Mouse (Mus musculus) ES-E14 (cell line): ENCODE data around the gene Ppp1r1b. TPM values are rescaled to one million over a fixed set of nuclear protein-coding genes. Genes with fewer than 3 reads are reported as not detected.

Source experiments
- DNase-seq: peaks from one replicate; pipeline ENCODE4 v3.0.0-alpha.2; 2013; ENCODE audit warnings: low read depth, low spot score
- H3K27ac ChIP-seq: 2 replicates; pipeline ENCODE4 v1.5.1; 2012; ENCODE audit warnings: low read depth, mild to moderate bottlenecking, low read length, moderate library complexity, mixed read lengths; ENCODE audit not compliant: poor library complexity, insufficient read depth, severe bottlenecking
- H3K36me3 ChIP-seq: 2 replicates; pipeline ENCODE4 v1.6.1; 2012; ENCODE audit warnings: mild to moderate bottlenecking, low read length, moderate library complexity, mixed read lengths; ENCODE audit not compliant: control insufficient read depth, poor library complexity, insufficient read depth, severe bottlenecking
- H3K4me1 ChIP-seq, 2 experiments: fragments of 150-350 bp in 1 of 2; sonication (generic) in 1 of 2; 2 replicates each; pipeline ENCODE4 v1.6.1; 2012; ENCODE audit warnings: low read length in 2 of 2, mild to moderate bottlenecking in 1 of 2, mixed read lengths in 1 of 2; ENCODE audit not compliant: control insufficient read depth in 2 of 2, insufficient read depth in 2 of 2, poor library complexity in 1 of 2
- H3K4me3 ChIP-seq, 2 experiments: fragments of 150-350 bp in 1 of 2; sonication (generic) in 1 of 2; 2 replicates each; pipeline ENCODE4 v1.5.1; 2012; ENCODE audit warnings: low read length in 2 of 2, low read depth in 1 of 2, mild to moderate bottlenecking in 1 of 2, mixed read lengths in 1 of 2; ENCODE audit not compliant: insufficient read depth in 1 of 2, poor library complexity in 1 of 2, severe bottlenecking in 1 of 2
- H3K9ac ChIP-seq: 2 replicates; pipeline ENCODE4 v1.6.1; 2012; ENCODE audit warnings: low read depth, mild to moderate bottlenecking, low read length, mixed read lengths; ENCODE audit not compliant: poor library complexity, insufficient read depth, severe bottlenecking
- H3K9me3 ChIP-seq: fragments of 150-350 bp; sonication (generic); 2 replicates; pipeline ENCODE4 v1.6.1; 2012; ENCODE audit warnings: low read depth, mild to moderate bottlenecking, low read length; ENCODE audit not compliant: control insufficient read depth, insufficient read depth
- CHD2 ChIP-seq: IDR thresholded peaks from 2 replicates; pipeline ENCODE4 v1.6.1; 2014; ENCODE audit warnings: mild to moderate bottlenecking, low read depth, low read length, inconsistent platforms
- HCFC1 ChIP-seq: IDR thresholded peaks from 2 replicates; pipeline ENCODE4 v1.6.1; 2012; ENCODE audit warnings: low read length, inconsistent platforms, borderline replicate concordance; ENCODE audit not compliant: insufficient read depth
- MAFK ChIP-seq: IDR thresholded peaks from 2 replicates; pipeline ENCODE4 v1.6.1; 2014; ENCODE audit warnings: mild to moderate bottlenecking, low read depth, low read length, inconsistent platforms; ENCODE audit not compliant: insufficient read depth
- ZC3H11A ChIP-seq: IDR thresholded peaks from 2 replicates; pipeline ENCODE4 v1.6.1; 2012; ENCODE audit warnings: low read depth, mild to moderate bottlenecking, inconsistent platforms, low read length, borderline replicate concordance
- ZNF384 ChIP-seq: IDR thresholded peaks from 2 replicates; pipeline ENCODE4 v1.6.1; 2012; ENCODE audit warnings: low read depth, low read length, inconsistent platforms
- in situ Hi-C, 2 experiments: fragments of 600-800 bp; cut with MboI; formaldehyde crosslinking; loops; one replicate each; pipeline ENCODE4 v1.15.1; 2025; ENCODE audit warnings: low sequenced_read_pairs in 2 of 2, inconsistent platforms in 1 of 2; ENCODE audit not compliant: unreplicated experiment in 2 of 2
- total RNA-seq: library from RNA; depleted of rRNA; stranded (reverse); fragments of 300-350 nt; gene quantifications from 2 replicates; pipeline ENCODE4 v1.2.3, GENCODE M21; 2012

Gene Ppp1r1b
- total RNA-seq, 1 experiment: 0.22 TPM

GRCm38 (mm10) chr11:98340597-98340996 is 7.6 kb upstream of the Ppp1r1b start:
- in situ Hi-C loops: loop anchor here in 1 of 2 experiments (5.0 kb wide), 1 partner anchor 73 kb away; no protein-coding TSS in a partner anchor
- DNase-seq: no peak
- TF ChIP-seq ZC3H11A (no peak), CHD2 (no peak), HCFC1 (no peak)

GRCm38 (mm10) chr11:98341174-98341573 is 7.0 kb upstream of the Ppp1r1b start:
- Histone ChIP-seq H3K27ac (no peak overlapping the region), H3K9me3 (no peaks in the 10 kb centered on the region), H3K4me1 (peaks cover 0 to 8% of the 10 kb centered on the region in 2 experiments; a peak in 1 of 4 replicates), H3K9ac (no peak overlapping the region), H3K4me3 (no peak overlapping the region), H3K36me3 (no peaks in the 10 kb centered on the region)
- DNase-seq: no peak
- no peak for TF ChIP-seq CHD2
- no peak for TF ChIP-seq HCFC1
- TF ChIP-seq MAFK: no peak
- TF ChIP-seq ZC3H11A: no peak
- no peak for TF ChIP-seq ZNF384
- in situ Hi-C loops: loop anchor here in 1 of 2 experiments (5.0 kb wide), 1 partner anchor 74 kb away; no protein-coding TSS in a partner anchor

More at GRCm38 (mm10) chr11:98340597-98340996, 7.6 kb upstream of the Ppp1r1b start:
- Histone ChIP-seq H3K4me3 (no peak overlapping the region), H3K36me3 (no peaks in the 10 kb centered on the region), H3K27ac (no peak overlapping the region), H3K9me3 (no peaks in the 10 kb centered on the region), H3K4me1 (peaks cover 0 to 8% of the 10 kb centered on the region in 2 experiments; a peak in 1 of 4 replicates), H3K9ac (no peak overlapping the region)

DNA sequence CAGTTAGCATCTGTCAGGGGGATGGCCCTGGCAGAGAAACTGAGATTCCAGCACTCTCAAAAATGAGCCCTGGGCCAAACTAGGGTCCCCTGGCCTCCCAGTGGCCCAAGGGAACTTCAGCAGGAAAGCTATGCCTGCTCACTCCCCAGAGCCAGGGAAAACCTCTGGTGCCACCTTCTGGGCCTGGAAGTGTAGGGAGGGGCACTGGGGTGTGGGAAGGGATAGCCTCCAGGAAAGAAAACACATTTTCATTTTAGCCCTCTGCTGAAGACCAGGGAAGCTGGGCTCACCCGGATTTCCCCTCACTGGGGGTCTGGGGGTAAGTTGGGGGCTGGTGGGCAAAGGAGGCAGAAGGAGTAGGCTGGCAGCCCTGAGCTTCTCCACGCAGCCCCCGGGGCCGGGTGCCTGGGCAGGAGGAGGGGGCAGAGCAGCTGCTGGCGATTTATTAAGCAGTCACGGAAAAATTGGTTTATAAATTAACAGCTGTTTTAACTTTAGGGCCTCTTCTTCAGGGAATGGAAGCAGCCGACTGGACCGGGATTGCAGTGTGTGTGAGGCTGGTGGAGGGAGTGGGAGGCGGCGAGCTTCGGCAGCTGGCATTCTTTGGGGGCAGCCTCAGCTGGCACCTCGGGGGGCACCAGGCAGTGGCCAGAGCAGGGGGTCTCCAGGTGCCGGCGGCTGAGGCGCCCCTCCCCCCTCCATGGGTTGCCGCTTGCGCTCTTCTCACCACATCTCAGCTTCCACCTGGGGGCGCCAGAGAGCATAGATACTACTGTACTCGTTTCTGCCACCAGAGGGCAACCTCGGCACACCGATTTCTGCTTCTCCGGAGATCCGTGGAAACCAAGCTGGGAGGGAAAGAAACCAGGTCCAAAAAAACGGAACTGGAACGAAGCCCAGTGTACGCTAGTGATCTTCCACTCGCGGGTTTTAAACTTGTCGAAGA is 5.9 kb upstream of the Ppp1r1b start:
- Histone ChIP-seq H3K27ac (no peak overlapping the region), H3K9ac (no peak overlapping the region), H3K4me3 (peak overlapping the region in 1 of 2 experiments; percentile 19; a peak in 1 of 4 replicates), H3K36me3 (no peaks in the 10 kb centered on the region), H3K4me1 (peaks cover 0 to 8% of the 10 kb centered on the region in 2 experiments; a peak in 1 of 4 replicates), H3K9me3 (no peaks in the 10 kb centered on the region)
- TF ChIP-seq ZC3H11A: peak; percentile 66; the same call in 1 of the 2 replicates
- TF ChIP-seq ZNF384: peak; percentile 70; the same call in 1 of the 2 replicates
- TF ChIP-seq HCFC1: peak; percentile 71; the same call in 1 of the 2 replicates
- TF ChIP-seq MAFK: no peak
- peak; percentile 61; the same call in 1 of the 2 replicates for TF ChIP-seq CHD2
- DNase-seq: peak; percentile 82
- in situ Hi-C loops: loop anchor here in 1 of 2 experiments (5.0 kb wide), 1 partner anchor 75 kb away; no protein-coding TSS in a partner anchor

DNA sequence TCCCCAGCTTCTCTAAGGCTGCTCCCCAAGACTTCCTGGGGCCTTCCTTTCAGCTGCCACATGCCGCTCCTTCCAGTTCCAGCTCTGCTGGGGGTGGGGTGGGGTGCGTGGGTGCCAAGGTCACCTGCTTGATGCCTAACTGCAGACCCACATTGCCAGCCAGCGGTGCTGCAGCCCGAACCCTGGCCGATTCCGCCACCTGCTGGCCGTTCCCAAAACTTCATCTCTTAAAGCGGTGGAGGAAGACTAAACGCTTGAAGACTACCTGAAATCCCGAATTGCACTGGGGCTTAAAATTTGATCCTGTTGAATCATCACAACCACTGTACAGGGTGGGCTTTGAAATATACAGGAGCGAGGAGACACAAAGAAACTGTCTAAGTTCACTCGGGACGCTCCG is 3.0 kb upstream of the Ppp1r1b start:
- H3K4me3 ChIP-seq: peak overlapping the region; percentile 15 to 68; a peak in 3 of 4 replicates
- in situ Hi-C loops: no loop called here

More for the DNA sequence above, 3.0 kb upstream of the Ppp1r1b start:
- H3K36me3 ChIP-seq: no peaks in the 10 kb centered on the region
- no peak overlapping the region for H3K27ac ChIP-seq
- TF ChIP-seq ZC3H11A: 0 out of 2 replicates have a peak, but pooled peaks have one; percentile 29
- TF ChIP-seq HCFC1: no peak
- no peak for TF ChIP-seq CHD2
- DNase-seq: peak; percentile 79
- no peaks in the 10 kb centered on the region for H3K9me3 ChIP-seq
- H3K4me1 ChIP-seq: peaks cover 0 to 10% of the 10 kb centered on the region in 2 experiments; a peak in 1 of 4 replicates
- no peak overlapping the region for H3K9ac ChIP-seq
